Mouse (Mus musculus) T-helper 2 cell (primary cell): ENCODE data around the gene Tnk2.
"Not testable (repeated sequence)": the region's sequence is repeated elsewhere in the genome, so short reads cannot be mapped to it uniquely, and the experiment has no call there.

Source experiments
- in situ Hi-C: fragments of 300-600 bp; cut with MboI, MseI; formaldehyde crosslinking; loops from one replicate; pipeline ENCODE4 v1.15.1; 2025; ENCODE audit warnings: high pct_unique_total_duplicates

The Tnk2 gene

GRCm38 (mm10) chr16:32635314-32635713 is 8.4 kb upstream of the Tnk2 start:
- in situ Hi-C loops = loop anchor here (10.0 kb wide), 1 partner anchor 131 kb away; no protein-coding TSS in a partner anchor

GRCm38 (mm10) chr16:32636331-32636730 is 7.3 kb upstream of the Tnk2 start:
- in situ Hi-C loops = loop anchor here (10.0 kb wide), 1 partner anchor 132 kb away; no protein-coding TSS in a partner anchor

GRCm38 (mm10) chr16:32636871-32637521 is 6.7 kb upstream of the Tnk2 start:
- in situ Hi-C loops = loop anchor here (10.0 kb wide), 1 partner anchor 132 kb away; no protein-coding TSS in a partner anchor

- in situ Hi-C loops = loop anchor here (10.0 kb wide), 1 partner anchor 134 kb away; no protein-coding TSS in a partner anchor
Measured at GRCm38 (mm10) chr16:32638476-32638875, 5.2 kb upstream of the Tnk2 start.

GRCm38 (mm10) chr16:32640096-32640495 is 3.6 kb upstream of the Tnk2 start:
- in situ Hi-C loops = no loop called here

- in situ Hi-C loops = not testable (repeated sequence)
Measured at GRCm38 (mm10) chr16:32640683-32641082, 3.0 kb upstream of the Tnk2 start.

- in situ Hi-C loops = no loop called here
Measured at GRCm38 (mm10) chr16:32641440-32642219, 2.0 kb upstream of the Tnk2 start.

GRCm38 (mm10) chr16:32642280-32642679 is 1.4 kb upstream of the Tnk2 start:
- in situ Hi-C loops = no loop called here

GRCm38 (mm10) chr16:32644069-32644800 is 561 bp downstream of the Tnk2 start:
- in situ Hi-C loops = no loop called here

GRCm38 (mm10) chr16:32644801-32645170 is 1.1 kb downstream of the Tnk2 start:
- in situ Hi-C loops = loop anchor here (5.0 kb wide), 1 partner anchor 38 kb away; no protein-coding TSS in a partner anchor

GRCm38 (mm10) chr16:32645361-32645914 is 1.8 kb downstream of the Tnk2 start:
- in situ Hi-C loops = loop anchor here (5.0 kb wide), 1 partner anchor 37 kb away; no protein-coding TSS in a partner anchor

- in situ Hi-C loops = loop anchor here (5.0 kb wide), 1 partner anchor 36 kb away; no protein-coding TSS in a partner anchor
Measured at GRCm38 (mm10) chr16:32646014-32646413, 2.3 kb downstream of the Tnk2 start.

- in situ Hi-C loops = loop anchor here (5.0 kb wide), 1 partner anchor 35 kb away; no protein-coding TSS in a partner anchor
Measured at GRCm38 (mm10) chr16:32647712-32648111, 4.0 kb downstream of the Tnk2 start.

GRCm38 (mm10) chr16:32650461-32650860 is 6.8 kb downstream of the Tnk2 start:
- in situ Hi-C loops = no loop called here

- in situ Hi-C loops = no loop called here
Measured at GRCm38 (mm10) chr16:32650974-32651618, 7.4 kb downstream of the Tnk2 start.

GRCm38 (mm10) chr16:32654071-32654733 is 10.5 kb downstream of the Tnk2 start:
- in situ Hi-C loops = no loop called here

- in situ Hi-C loops = no loop called here
Measured at GRCm38 (mm10) chr16:32655534-32655933, 11.9 kb downstream of the Tnk2 start.

- in situ Hi-C loops = no loop called here
Measured at GRCm38 (mm10) chr16:32656321-32656720, 12.6 kb downstream of the Tnk2 start.

- in situ Hi-C loops = no loop called here
Measured at GRCm38 (mm10) chr16:32656794-32657193, 13.1 kb downstream of the Tnk2 start.

GRCm38 (mm10) chr16:32657498-32658250 is 14.0 kb downstream of the Tnk2 start:
- in situ Hi-C loops = no loop called here
